Mouse (Mus musculus) adrenal gland, postnatal 0 days (tissue): ENCODE results near the gene St14. TPM values are rescaled to one million over a fixed set of nuclear protein-coding genes. Genes with fewer than 3 reads are reported as not detected.

Experiments
- polyA plus RNA-seq: library from polyadenylated mRNA; unstranded; fragments of >200 nt; fragmentation: Nextera tagmentation; extraction: Ambion mirVana; gene quantifications from 2 replicates; pipeline ENCODE4 v1.2.1, GENCODE M21; 2015

Gene St14
- polyA plus RNA-seq, result 1.0 and 2.1 TPM in 2 replicates

DNA sequence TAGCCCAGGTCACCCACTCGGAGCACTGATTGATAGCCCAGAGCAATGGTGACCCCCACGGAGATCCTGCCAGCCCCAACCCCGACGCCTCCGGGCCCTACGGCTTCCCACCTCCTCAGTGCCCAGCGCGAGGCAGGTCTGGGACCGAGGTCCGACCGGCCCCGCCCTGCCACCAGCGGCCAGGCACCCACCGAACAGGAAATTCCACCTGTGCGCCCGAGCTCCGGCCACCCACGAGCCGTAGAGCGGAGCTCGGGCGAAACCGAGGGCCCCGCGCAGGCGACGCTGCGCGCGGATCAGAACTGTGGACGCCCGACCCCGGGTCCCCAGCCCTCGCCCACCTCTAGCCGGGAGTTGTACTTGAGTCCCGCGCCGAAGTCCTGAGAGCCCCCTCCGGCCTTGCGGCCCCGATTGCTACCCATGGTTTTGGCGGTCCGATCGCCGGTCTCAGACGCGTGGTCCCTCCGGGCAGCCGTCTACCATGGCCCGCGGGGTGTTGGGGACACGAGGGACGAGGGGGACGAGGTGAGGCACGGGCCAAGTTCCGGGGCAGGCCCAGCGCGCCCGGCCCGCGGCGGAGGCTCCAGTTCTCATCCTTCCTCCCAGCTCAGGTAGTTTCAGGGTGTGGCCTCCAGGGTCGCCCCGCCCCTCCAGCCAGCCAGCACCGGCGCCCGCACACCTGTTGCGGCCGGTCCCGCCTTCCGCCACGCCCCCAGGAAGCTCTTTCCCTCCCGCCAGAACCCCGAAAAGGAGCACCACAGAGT lies at the start of gene St14:
TSS of gene St14 (minus strand) at position 649 of the 764 bp plus-strand sequence.

Other genes starting within 250 kb of the St14 start
- 1.7 and 2.4 TPM in 2 replicates for gene Adamts15, start 209.4 kb downstream of the St14 start, polyA plus RNA-seq
- 0.43 and 0.95 TPM in 2 replicates for gene Adamts8, start 189.3 kb downstream of the St14 start, polyA plus RNA-seq
- 6.6 and 12.0 TPM in 2 replicates for gene Zbtb44, start 101.2 kb downstream of the St14 start, polyA plus RNA-seq
- 309 and 503 TPM in 2 replicates for gene Aplp2, start 80.0 kb upstream of the St14 start, polyA plus RNA-seq
- gene Prdm10, start 148.7 kb upstream of the St14 start, polyA plus RNA-seq, result 1.4 and 1.5 TPM in 2 replicates